Mouse (Mus musculus): ENCODE measurements around the gene Cgnl1.

- TF ChIP-seq POLR2AphosphoS2 (IDR thresholded peaks at IDR 0.05; ENCODE audit: low read depth, low read length) (no peak), E2F4 (IDR thresholded peaks at IDR 0.05; ENCODE audit: insufficient replicate concordance, low read depth, low read length) (no peak), SIN3A (IDR thresholded peaks at IDR 0.05; ENCODE audit: low read length) (no peak), NELFE (IDR thresholded peaks at IDR 0.05; ENCODE audit: low read depth, low read length) (no peak), JUN (IDR thresholded peaks at IDR 0.05; ENCODE audit: insufficient read depth, low read depth, low read length) (no peak), ZKSCAN1 (IDR thresholded peaks at IDR 0.05; ENCODE audit: borderline replicate concordance, low read depth, low read length) (no peak), USF2 (conservative IDR thresholded peaks at IDR 0.05; ENCODE audit: low read depth, low read length) (no peak), RAD21 (IDR thresholded peaks at IDR 0.05; ENCODE audit: low read depth, low read length) (no peak), HCFC1 (IDR thresholded peaks at IDR 0.05; ENCODE audit: low read depth, low read length) (no peak), CTCF (conservative IDR thresholded peaks at IDR 0.05 in 1 of 2, IDR thresholded peaks at IDR 0.05 in 1 of 2; ENCODE audit: low read depth in 2 of 2, low read length in 2 of 2) (no peak), POLR2A (IDR thresholded peaks at IDR 0.05; ENCODE audit: low read depth, low read length) (no peak), ETS1 (conservative IDR thresholded peaks at IDR 0.05; ENCODE audit: low read depth, low read length) (no peak)
Measured at GRCm38 (mm10) chr9:71753981-71754380, 17.4 kb downstream of the Cgnl1 start.
